Mouse (Mus musculus): ENCODE results near the gene Tpst1.

- TF ChIP-seq CTCF (IDR thresholded peaks at IDR 0.05; ENCODE audit: control insufficient read depth, insufficient read depth, low read length): no peak
- TF ChIP-seq POLR2A (IDR thresholded peaks at IDR 0.05; ENCODE audit: borderline replicate concordance, control insufficient read depth, low read depth, low read length): no peak
Observed at GRCm38 (mm10) chr5:130149726-130150310, 76.7 kb downstream of the Tpst1 start.
